Mouse (Mus musculus) E14TG2a.4 (cell line): ENCODE measurements around the gene Dpep2nb.

Experiments
- CTCF ChIP-seq: conservative IDR thresholded peaks from 2 replicates; pipeline ENCODE4 v1.5.1; 2014; ENCODE audit warnings: low read length
- NANOG ChIP-seq: IDR thresholded peaks from 2 replicates; pipeline ENCODE4 v1.6.1; 2014; ENCODE audit warnings: borderline replicate concordance, low read length, mixed read lengths
- POU5F1 ChIP-seq: IDR thresholded peaks from 2 replicates; pipeline ENCODE4 v1.6.1; 2014; ENCODE audit warnings: low read length, borderline replicate concordance

DNA sequence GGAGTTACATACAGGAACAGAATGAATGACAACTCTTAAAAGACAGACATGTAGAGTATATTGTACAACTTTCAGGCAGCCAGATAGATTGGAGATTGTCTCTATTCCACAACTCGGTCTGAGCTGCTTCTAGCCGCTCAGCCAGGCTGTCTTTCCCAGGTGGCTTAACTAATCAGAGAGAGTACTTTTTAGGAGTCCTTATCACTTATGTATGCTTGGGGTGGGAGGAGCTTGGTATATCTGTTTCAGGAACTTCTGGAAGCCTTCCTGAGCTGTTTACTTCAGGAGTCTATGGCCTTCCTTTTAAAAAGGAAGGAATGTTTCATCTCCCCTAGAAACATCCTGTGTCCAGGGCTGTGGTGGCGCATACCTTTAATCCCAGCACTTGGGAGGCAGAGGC lies 12.3 kb upstream of the Dpep2nb start:
- no peak for TF ChIP-seq CTCF
- no peak for TF ChIP-seq POU5F1
- no peak for TF ChIP-seq NANOG
